Mouse (Mus musculus) E14TG2a.4 (cell line): Measurements from ENCODE around the gene Ttc13.

Experiments
- CTCF ChIP-seq: conservative IDR thresholded peaks from 2 replicates; pipeline ENCODE4 v1.5.1; 2014; ENCODE audit warnings: low read length
- NANOG ChIP-seq: IDR thresholded peaks from 2 replicates; pipeline ENCODE4 v1.6.1; 2014; ENCODE audit warnings: borderline replicate concordance, low read length, mixed read lengths
- POU5F1 ChIP-seq: IDR thresholded peaks from 2 replicates; pipeline ENCODE4 v1.6.1; 2014; ENCODE audit warnings: low read length, borderline replicate concordance

DNA sequence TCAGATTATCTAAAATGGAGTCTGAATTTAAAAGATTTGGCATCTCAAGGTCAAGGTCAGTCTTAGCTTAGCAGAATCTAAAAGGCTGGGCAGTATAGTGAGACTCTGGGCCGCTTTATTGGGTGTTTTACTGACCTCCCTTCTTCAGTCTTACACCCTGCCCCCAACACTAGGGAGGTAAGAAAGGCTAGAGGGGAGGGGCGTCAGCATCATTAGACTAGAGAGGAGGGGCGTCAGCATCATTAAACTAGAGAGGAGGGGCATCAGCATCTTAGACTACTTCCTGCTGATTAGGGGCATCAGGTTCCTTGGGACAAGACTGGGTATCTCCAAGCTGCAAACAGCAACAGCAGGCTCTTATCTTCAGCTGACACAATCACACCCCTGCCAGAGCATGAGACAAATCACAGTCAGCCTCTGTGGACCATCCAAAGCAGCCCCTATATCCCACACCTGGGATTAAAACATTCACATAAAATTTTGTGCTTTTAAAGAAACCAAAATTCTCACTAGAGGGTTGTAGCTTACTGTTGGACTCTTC, 13.7 kb upstream of the Ttc13 start:
- no peak for TF ChIP-seq CTCF
- TF ChIP-seq NANOG: no peak
- no peak for TF ChIP-seq POU5F1
